Mouse (Mus musculus) left cerebral cortex, postnatal 36 days (tissue): ENCODE measurements at regions not wholly inside any gene's neighbourhood (a gene's known extent, or its start where the extent isn't known, plus 50 kb on each side); places are given as distances from the start of the nearest gene placed in this dataset.
A peak's percentile ranks its signal among the peaks of the same experiment; 100 is the strongest.

Experiments
- DNase-seq, 2 experiments: peaks; one replicate each; pipeline ENCODE4 v3.0.0; 2021 to 2022; ENCODE audit warnings: low spot score in 2 of 2, mixed read lengths in 1 of 2
- intact Hi-C: fragments of 180-260 bp; cut with DNase I; formaldehyde crosslinking; loops from one replicate; pipeline ENCODE4 v1.15.1; 2025

DNA sequence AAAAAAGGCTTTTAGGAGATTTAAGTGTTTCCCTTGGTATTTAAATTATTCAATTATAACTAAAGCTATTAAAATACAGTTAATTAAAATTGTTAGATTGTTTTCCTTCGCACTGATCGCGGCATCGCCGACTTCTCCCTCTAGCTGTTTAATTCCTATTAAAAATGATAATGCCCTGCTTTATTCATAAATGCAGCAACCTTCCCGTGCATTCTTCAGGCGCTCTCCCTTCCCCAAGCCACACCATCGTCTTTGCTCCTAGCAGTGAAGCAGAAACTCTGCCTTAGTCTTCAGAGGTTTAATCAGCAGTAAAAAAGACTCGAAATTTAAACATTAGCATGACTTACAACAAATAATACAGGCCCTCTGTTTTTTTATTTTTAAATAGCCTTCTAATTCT is 278.9 kb upstream of the Zmiz1 start:
- intact Hi-C loops, result no loop called here
- DNase-seq, result no peak

DNA sequence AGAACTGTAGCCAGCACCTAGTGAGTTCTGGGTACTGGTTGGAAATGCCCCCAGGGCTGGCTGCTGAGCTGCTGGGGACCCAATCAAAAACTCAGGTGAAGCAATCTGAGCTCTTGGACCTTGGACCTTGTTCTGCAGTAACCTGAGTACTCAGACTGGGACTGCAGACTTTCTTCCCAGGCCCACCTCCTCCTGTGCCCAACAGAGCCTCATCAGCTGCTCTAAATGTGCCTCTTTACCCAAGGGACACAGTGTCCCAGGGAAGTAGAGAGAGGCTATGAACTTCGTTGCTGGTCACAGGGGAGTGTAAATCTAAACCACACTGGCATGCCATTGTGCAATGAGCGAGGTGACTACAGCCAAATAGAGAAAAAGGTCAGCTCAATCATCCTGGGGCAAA is 277.6 kb upstream of the Zmiz1 start:
- DNase-seq, result no peak
- intact Hi-C loops, result no loop called here

DNA sequence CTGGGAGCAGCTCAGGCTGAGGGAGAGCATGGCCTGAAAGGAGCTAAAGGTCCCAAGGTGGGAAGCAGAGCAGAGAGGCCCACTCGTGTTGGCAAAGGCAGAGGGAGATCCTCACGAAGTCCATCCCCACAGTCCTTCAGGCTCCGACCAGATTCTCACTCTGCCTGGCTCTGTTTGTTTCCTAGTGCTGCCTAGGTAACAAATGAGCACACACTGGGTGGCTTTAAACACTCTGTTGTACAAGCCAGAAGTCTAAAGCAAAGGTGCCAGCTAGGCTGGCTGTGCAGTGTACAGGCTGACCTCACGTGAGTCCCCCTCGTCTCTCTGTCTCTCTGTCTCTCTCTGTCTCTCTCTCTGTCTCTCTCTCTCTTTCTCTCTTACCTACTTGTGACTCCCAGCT is 274.9 kb upstream of the Zmiz1 start:
- intact Hi-C loops, result no loop called here
- no peak for DNase-seq

DNA sequence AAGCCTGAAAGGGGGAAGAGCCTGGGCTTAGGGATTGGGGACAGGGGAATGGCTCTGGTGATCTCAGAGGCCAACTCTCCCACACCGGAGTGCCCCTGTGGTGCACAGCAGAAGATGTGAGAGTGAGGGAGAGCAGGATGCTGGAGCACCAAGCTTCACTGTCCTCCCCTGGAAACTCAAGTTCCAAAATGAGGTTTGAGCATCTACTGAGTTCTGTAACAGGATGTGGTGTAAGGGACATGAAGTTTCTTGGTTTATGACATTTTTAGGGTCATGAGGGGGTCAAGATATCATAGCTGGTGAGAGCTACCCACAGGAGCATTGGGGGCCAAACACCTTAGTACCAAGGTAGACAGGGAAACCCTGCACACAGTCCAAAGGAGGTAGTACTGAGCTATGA is 274.1 kb upstream of the Zmiz1 start:
- intact Hi-C loops, result no loop called here
- no peak for DNase-seq

DNA sequence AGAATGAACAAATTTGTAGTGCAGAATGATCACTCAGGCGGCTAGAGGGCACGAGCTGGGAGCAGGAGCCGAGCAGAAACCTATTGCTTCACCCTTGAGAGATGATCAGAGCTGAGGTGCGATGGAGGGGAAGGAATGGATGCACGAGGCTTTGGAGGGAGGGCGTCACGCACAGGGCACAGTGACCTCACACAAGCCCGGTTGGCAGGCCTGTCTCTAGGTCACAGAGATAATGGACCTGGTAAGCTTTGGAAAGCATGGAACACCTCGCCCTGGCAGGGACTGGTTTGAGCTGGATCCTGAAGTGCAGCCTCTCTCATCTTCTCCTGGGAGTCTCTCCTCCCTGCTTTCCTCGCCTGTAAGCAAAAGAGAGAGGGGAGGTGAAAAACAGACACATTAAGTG is 273.4 kb upstream of the Zmiz1 start:
- intact Hi-C loops, result no loop called here
- DNase-seq, result no peak

DNA sequence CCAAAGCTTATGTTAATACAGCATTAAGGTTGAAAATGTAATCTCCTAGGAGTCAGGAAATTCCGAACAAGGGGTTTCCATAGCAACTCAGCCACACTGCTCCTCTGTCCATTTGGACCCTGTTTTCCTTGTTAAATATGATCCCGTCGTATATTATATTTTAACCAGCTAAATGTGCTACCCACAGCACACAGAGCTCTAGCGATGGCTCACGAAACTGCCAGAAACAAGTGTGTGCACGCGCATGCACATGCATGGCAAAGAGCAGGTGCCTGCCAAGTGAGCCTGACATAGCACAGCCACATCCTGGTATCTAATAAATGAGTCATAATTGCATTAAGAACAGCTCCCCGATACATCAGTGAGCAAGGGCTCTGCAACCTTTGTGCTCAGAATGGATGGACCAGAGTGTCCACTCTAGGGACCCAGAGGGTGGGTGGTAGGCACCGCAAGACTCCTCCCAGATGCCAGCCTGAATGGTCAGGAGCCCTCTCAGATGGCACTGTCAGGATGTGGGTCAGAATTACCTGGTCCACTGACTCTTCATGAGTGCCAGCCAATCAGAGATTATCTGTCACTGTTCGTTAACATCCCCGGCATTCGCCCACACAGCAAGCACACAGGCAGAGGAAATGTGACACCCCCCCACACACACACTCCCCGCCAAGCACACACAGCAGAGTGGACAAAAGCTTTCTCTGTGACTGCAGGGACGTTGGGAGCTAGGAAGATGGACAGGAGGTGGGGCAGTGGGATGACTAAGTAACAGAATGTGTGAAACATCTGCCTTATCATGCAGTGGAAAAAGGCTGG is 272.8 kb upstream of the Zmiz1 start:
- peak; percentile 53 to 56 for DNase-seq
- intact Hi-C loops, result no loop called here

DNA sequence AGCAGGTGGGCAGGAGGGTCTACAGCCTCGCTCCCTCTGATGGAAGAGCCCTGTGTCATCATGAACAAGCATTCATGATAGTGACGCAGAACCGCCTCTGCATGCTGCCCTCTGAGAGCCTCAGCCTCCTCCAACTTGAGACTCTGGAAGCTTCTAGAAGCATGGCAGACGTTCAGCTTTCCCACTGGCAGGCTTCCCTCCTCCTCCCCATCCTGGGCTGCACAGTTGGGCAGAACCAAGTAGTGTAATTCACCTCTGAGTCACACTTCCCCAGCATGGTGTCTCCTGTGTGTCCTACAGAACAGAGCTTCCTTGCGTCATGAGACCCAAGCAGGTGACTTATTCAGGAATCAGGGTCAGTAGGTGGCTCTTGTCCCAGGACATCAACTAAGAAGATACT is 271.3 kb upstream of the Zmiz1 start:
- intact Hi-C loops, result no loop called here
- peak; percentile 63 to 74 for DNase-seq

DNA sequence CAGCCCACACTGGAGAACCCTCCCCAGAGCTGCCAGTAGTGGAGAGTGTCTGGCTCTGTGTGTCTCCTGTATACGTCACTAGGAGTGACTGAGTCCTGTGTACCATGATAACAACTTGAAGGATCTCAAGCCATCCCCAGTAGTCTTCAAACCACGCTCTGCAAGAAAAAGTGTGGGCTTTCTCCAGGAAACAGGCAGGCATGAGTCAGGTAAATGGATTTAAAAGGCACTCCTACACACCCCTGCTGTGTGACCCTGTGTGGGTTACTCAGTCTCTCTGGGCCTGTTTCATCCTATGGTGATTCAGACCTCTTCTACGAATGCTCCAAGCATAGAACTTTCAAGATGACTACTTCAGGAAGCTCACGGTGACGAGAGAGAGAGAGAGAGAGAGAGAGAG is 269.7 kb upstream of the Zmiz1 start:
- intact Hi-C loops, result no loop called here
- DNase-seq, result no peak

DNA sequence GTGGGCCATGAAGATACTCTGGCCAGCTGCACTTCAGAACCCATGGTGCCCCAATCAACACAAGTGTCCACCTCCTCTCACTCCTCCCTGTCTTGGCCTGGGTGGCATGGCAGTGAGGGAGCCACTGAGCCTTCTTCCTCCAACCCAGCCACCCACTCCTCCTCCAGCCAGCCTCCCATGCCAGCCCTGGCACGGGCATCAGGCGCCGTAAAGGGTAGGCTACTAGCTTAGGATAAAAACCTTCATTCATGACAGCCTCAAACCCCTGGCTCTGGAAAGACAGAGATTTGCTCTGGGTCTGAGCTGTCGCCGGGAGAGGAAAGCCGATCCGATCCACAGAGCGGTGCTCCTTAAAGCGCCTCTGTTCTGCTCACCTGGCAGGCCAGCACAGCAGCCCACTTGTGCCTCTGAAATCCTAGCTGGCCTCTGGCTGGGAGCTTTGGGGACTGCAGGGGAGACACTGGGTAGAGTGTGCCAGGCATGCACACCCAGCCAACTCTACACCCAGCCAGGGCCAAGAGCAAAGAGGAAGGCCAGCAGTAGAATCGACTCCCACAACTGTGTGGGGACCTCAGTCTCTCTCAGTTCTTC is 268.2 kb upstream of the Zmiz1 start:
- DNase-seq, result no peak
- intact Hi-C loops, result loop anchor here (5.0 kb wide), 1 partner anchor 53 kb away; no protein-coding TSS in a partner anchor

DNA sequence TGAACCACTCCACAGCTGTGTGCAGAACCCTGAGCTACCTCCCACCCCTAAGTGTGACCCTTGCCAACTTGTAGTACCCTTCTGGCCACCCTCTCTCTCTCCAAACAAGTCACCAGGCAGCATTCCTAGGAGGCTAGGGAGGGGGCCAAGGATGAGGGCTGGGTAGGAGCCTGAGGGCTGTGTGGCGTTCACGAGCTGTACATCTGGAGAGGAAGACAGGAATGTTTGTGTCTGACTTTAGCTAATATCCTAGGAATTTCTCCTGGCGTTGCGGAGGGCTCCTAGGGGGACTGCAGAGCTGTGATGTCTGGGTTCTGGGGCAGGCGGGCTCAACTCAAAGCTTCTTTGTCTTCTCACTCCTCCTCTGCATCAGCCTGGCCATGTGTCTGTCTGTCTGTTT is 262.2 kb upstream of the Zmiz1 start:
- no peak for DNase-seq
- intact Hi-C loops, result no loop called here

DNA sequence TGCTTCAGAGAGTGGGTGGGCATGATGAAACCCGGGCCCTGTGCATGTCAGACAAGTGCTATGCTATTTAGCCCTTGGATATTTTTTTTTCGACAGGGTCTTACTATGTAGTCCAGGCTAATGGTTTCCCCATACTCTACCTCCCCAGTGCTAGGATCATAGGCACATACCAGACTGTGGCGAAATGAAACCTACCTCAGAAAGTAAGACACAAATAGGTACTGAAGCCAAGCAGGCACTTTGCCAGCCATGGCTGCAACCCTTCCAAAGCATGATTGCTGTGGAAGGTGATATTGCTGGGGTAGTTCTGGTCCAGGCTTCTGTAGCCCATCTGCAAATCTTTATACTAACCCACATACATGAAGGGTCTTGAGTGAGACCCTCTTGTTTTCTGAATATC is 259.1 kb upstream of the Zmiz1 start:
- DNase-seq, result no peak
- intact Hi-C loops, result no loop called here

DNA sequence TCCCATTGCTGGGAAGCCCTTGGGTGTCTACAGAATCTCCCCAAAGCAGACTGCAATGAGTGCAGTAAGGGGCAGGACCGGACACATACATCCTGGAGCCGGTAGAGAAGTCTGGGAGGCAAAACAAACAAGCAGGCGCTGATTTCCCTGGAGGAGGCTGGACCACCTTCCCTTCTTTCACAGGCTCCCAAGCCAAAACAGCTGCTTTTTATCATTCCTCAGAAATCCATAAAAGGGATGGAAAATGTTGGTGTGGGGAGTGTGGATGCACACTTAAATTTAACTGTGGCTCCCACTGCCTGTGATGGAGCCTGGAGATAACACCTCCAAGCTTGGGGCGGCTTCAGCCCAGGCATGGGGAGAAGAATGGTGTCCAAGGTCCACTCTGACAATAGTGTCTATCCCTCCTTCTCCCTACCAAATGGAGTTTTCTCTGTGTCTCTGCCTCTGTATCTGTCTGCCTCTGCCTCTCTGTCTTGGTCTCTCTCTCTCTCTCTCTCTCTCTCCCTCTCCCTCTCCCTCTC is 258.3 kb upstream of the Zmiz1 start:
- intact Hi-C loops, result no loop called here
- DNase-seq, result no peak

DNA sequence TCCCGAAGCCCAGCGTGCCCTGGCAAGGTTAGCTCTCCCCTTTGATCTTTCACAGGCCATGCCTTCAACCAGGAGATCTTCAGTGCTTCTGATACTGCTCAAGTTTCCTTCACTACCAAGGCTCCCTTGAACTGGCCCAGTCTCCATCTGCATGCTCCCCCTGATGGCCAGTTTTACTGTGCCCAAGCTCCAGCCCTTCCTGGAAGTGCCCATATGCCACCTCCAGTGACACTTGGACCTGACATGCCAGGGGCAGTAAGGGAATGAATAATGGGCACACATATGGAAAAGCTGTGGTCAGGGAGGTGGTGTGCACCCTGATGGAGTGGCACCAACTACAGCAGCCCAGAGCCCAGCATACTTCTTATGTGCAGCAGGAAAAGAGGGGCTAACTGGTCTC is 256.7 kb upstream of the Zmiz1 start:
- DNase-seq, result no peak
- intact Hi-C loops, result no loop called here

DNA sequence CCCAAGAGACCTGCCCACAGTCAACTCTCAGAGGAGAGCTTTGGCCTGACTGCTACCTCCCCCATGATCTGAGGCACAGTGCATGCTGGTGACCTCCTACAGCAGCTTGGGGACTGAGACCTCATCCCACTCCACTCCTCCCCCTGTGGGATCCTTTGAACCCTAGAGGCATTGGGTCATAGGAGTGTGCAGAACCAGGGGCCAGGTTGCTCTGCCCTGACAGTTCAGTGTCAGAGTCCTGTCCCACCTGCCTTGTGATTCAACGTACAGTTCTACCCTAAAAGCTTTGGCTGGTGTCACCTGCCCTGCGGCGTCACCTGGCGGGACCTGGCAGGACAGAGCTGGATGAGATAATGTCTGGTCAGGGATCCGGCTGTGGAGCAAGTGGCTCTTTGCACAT is 254.9 kb upstream of the Zmiz1 start:
- DNase-seq, result no peak
- intact Hi-C loops, result no loop called here

DNA sequence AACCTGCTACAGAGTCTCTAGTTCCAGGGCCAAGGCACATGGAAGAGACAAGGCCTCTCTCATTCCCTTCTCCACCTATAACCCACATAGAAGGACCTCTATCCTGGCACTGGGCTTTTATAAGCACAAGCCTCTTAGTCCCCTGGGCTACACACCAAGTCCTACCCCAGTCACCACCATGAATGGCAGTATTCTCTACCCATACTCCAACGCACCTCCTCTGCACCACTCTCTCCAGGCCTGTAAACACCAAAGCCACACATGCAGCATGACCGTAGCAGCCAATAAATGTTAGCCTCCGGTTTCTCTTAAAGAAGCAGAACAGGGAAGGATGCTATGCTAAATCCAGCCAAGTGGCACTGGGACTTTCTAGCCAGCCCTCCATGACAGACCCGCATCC is 252.1 kb upstream of the Zmiz1 start:
- intact Hi-C loops, result no loop called here
- DNase-seq, result no peak

DNA sequence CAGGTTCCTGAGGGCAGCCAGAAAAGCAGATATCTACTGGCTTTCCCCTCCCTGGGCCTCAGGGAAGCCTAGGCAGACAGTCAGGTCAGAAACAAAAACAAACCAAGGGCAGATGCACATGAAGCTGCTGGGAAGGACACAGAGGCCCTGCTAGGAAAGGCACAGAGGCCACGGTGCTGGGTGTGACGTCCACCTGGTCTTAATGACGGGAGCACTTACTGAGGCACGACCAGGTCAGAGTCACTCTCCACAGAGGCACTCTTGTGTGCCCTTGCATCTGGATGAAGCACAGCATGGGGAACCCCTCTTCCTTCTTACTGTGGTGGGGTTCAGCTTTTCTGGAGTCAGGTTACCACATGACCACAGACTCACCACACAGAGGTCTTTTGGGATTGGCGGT is 251.6 kb upstream of the Zmiz1 start:
- DNase-seq, result no peak
- intact Hi-C loops, result no loop called here

DNA sequence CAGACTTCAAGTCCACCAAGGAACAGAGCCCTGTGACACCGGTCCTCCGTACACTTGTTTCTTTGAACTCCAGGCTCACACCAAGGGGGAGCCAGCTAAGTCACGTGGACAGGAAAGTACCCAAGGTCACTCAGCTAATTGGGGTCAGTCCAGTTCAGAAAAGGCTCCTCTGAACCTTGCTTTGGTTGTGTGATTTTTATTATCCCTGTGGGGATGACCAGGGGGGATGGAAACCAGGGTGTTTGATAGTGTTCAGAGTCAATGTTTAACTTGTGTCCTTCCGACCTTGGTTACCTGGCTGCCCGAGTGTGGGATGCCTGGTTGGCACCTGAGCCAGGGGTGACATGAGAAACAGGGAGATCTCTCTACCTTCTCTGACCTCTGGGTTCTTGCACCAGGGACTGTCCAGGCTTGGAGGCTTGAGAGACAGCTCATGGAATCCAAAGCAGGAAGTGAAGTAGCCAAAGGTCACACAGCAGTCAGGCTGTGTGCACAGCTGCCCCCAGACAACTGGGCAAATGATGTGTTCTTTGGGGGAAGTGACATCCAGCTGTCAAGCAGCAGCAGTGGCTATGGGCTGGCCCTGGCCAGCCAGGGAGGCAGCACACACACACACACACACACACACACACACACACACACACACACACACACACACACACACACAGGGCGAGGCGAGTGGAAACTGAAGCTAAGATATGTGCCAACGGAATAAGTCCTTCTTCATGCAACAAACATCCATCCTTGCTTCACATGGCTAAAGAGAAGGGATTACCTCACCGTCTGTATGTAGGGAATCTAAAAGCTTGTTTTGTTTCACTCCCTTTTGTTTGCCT is 250.5 kb upstream of the Zmiz1 start:
- intact Hi-C loops, result no loop called here
- DNase-seq, result no peak

DNA sequence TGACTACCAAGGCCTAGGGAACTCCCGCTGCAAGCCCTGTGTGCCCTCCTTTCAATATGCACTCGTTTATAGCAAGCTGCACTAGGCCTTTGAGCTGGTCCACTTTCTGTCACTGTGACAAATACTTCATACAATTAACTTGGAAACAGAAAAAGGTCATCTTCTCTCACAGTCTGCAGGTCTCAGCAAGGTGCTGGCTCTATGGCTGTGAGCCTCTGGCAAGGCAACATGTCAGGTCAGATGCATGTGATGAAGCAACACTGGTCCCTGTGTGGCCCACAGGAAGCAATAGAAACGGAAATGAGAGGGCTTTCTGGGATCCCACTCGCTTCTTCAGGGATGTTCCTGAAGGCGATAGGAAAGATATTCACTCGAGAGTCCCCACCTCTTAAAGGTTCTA is 245.9 kb upstream of the Zmiz1 start:
- intact Hi-C loops, result no loop called here
- no peak for DNase-seq

DNA sequence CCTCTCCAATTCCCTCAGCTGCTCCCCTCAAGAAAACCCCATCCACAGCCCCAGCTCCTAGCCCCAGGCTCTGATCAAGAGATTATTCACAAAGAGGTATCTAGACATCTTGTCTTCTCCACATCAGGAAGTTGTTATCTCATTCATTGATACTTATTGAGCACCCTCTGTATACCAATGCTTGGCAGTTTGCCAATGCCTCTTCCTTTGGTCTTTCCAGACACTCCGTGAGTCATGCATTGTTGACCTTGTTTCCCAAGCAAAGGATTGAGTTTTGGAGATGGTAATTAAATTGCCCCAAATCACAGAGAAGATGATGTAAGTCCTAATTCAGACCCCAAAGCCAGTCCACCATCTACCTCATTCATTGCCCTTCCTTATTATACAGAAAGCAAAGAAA is 235.9 kb upstream of the Zmiz1 start:
- DNase-seq, result no peak
- intact Hi-C loops, result no loop called here

DNA sequence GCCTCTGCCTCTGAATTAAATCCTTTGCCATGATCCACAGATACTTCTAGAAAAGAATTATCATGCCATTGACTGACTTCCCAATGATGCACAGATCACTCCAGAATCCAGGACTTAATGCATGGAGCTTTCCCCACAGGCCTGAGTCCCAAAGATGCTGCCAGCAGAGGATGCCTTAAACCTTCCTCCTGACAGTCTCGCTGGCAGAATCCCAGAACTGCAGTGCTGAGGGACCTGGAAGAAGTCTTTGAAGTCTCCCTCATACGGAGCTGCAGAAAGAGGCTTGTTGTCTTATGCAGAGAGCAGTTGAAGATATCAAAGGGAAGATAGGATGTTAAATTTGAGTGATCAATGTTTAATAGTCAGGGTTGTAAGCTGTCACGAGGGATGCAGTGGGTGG is 233.8 kb upstream of the Zmiz1 start:
- intact Hi-C loops, result loop anchor here (5.0 kb wide), 2 partner anchors 98 to 232 kb away; partner anchors contain the start of gene Zmiz1
- no peak for DNase-seq
